Mouse (Mus musculus): ENCODE measurements around the gene Ccdc142. TPM values are rescaled to one million over a fixed set of nuclear protein-coding genes. Genes with fewer than 3 reads are reported as not detected.

Ccdc142 gene
- polyA plus RNA-seq, 1 experiment from 2014 or later, result 7.0 TPM

GRCm38 (mm10) chr6:83108762-83109668 lies 7.6 kb downstream of the Ccdc142 start, which contains the start of gene Mrpl53:
Gene Mrpl53 (plus strand): TSS chr6:83109040.
- Histone ChIP-seq H3K4me1 (peaks cover 26% of the 10 kb centered on the region), H3K9me3 (replicated peaks) (no peaks in the 10 kb centered on the region), H3K9ac (replicated peaks) (peak within 1 kb of the TSS; percentile 81), H3K4me2 (peak within 1 kb of the TSS; percentile 85), H3K36me3 (peaks cover 27% of the 10 kb centered on the region), H3K27me3 (replicated peaks) (no peaks in the 10 kb centered on the region), H3K4me3 (replicated peaks) (peak within 1 kb of the TSS; percentile 72), H3K27ac (replicated peaks) (peak within 1 kb of the TSS; percentile 86)
- peak; percentile 91 for ATAC-seq (ENCODE audit: low FRiP score)
- under 1% methylated on average over 74 of the region's 76 CpGs for WGBS

- no peak overlapping the region for H3K4me2 ChIP-seq
- H3K4me3 ChIP-seq (replicated peaks), result no peak overlapping the region
- H3K36me3 ChIP-seq, result peaks cover 13% of the 10 kb centered on the region
- no peak for ATAC-seq (ENCODE audit: low FRiP score)
- 90% methylated on average over 4 of the region's 4 CpGs for WGBS
- H3K9ac ChIP-seq (replicated peaks), result no peak overlapping the region
- H3K27me3 ChIP-seq (replicated peaks), result no peaks in the 10 kb centered on the region
- H3K4me1 ChIP-seq, result peaks cover 42% of the 10 kb centered on the region
- H3K27ac ChIP-seq (replicated peaks), result no peak overlapping the region
- H3K9me3 ChIP-seq (replicated peaks), result no peaks in the 10 kb centered on the region
Measured at GRCm38 (mm10) chr6:83111510-83112136, 10.2 kb downstream of the Ccdc142 start.

- 2% methylated on average over 58 of the region's 58 CpGs for WGBS
- H3K9ac ChIP-seq (replicated peaks), result peak within 1 kb of the TSS; percentile 94
- H3K9me3 ChIP-seq (replicated peaks), result no peaks in the 10 kb centered on the region
- H3K4me1 ChIP-seq, result peaks cover 49% of the 10 kb centered on the region
- no peaks in the 10 kb centered on the region for H3K27me3 ChIP-seq (replicated peaks)
- peak within 1 kb of the TSS; percentile 83 for H3K27ac ChIP-seq (replicated peaks)
- H3K4me3 ChIP-seq (replicated peaks), result peak within 1 kb of the TSS; percentile 88
- H3K36me3 ChIP-seq, result peaks cover 35% of the 10 kb centered on the region
- peak within 1 kb of the TSS; percentile 92 for H3K4me2 ChIP-seq
- ATAC-seq (ENCODE audit: low FRiP score), result peak; percentile 91
Measured at GRCm38 (mm10) chr6:83115011-83115671, 13.7 kb downstream of the Ccdc142 start, which contains the start of gene Mogs. Gene Mogs (plus strand): TSS chr6:83115496.

- Histone ChIP-seq H3K27me3 (replicated peaks) (no peaks in the 10 kb centered on the region), H3K4me2 (peak overlapping the region; percentile 92), H3K36me3 (peaks cover 35% of the 10 kb centered on the region), H3K4me1 (peaks cover 52% of the 10 kb centered on the region), H3K4me3 (replicated peaks) (peak overlapping the region; percentile 88), H3K9me3 (replicated peaks) (no peaks in the 10 kb centered on the region), H3K9ac (replicated peaks) (peak overlapping the region; percentile 94), H3K27ac (replicated peaks) (peak overlapping the region; percentile 83)
- peak; percentile 56 for ATAC-seq (ENCODE audit: low FRiP score)
- WGBS, result 2% methylated on average over 30 of the region's 48 CpGs
Measured at GRCm38 (mm10) chr6:83115682-83116372, 14.4 kb downstream of the Ccdc142 start.

GRCm38 (mm10) chr6:83116373-83117164 lies 15.2 kb downstream of the Ccdc142 start:
- WGBS, result 82% methylated on average over 11 of the region's 11 CpGs
- no peak for ATAC-seq (ENCODE audit: low FRiP score)
- Histone ChIP-seq H3K36me3 (peaks cover 30% of the 10 kb centered on the region), H3K9ac (replicated peaks) (peak overlapping the region; percentile 94), H3K4me2 (peak overlapping the region; percentile 92), H3K9me3 (replicated peaks) (no peaks in the 10 kb centered on the region), H3K4me3 (replicated peaks) (peak overlapping the region; percentile 88), H3K27ac (replicated peaks) (peak overlapping the region; percentile 83; the same call in 1 of the 2 replicates), H3K27me3 (replicated peaks) (no peaks in the 10 kb centered on the region), H3K4me1 (peaks cover 52% of the 10 kb centered on the region)

- Histone ChIP-seq H3K9ac (replicated peaks) (no peak overlapping the region), H3K27ac (replicated peaks) (no peak overlapping the region)
- WGBS, result 93% methylated on average over 4 of the region's 4 CpGs
Measured at GRCm38 (mm10) chr6:83117165-83117438, 15.7 kb downstream of the Ccdc142 start.

GRCm38 (mm10) chr6:83117616-83118015 lies 16.2 kb downstream of the Ccdc142 start:
- Histone ChIP-seq H3K27me3 (replicated peaks) (no peaks in the 10 kb centered on the region), H3K9me3 (replicated peaks) (no peaks in the 10 kb centered on the region), H3K4me2 (no peak overlapping the region), H3K36me3 (peaks cover 30% of the 10 kb centered on the region), H3K4me3 (replicated peaks) (no peak overlapping the region), H3K9ac (replicated peaks) (no peak overlapping the region; the same call in 1 of the 2 replicates), H3K4me1 (peaks cover 60% of the 10 kb centered on the region), H3K27ac (replicated peaks) (no peak overlapping the region)
- ATAC-seq (ENCODE audit: low FRiP score), result no peak
- 93% methylated on average over 13 of the region's 13 CpGs for WGBS

More at GRCm38 (mm10) chr6:83117165-83117438, 15.7 kb downstream of the Ccdc142 start:
- H3K36me3 ChIP-seq, result peaks cover 30% of the 10 kb centered on the region
- no peak for ATAC-seq (ENCODE audit: low FRiP score)
- no peaks in the 10 kb centered on the region for H3K27me3 ChIP-seq (replicated peaks)
- H3K4me2 ChIP-seq, result peak overlapping the region; percentile 92; the same call in 1 of the 2 replicates
- H3K4me3 ChIP-seq (replicated peaks), result no peak overlapping the region
- peaks cover 55% of the 10 kb centered on the region for H3K4me1 ChIP-seq
- H3K9me3 ChIP-seq (replicated peaks), result no peaks in the 10 kb centered on the region

GRCm38 (mm10) chr6:83118369-83118768 lies 17.0 kb downstream of the Ccdc142 start:
- WGBS, result 81% methylated on average over 11 of the region's 11 CpGs
- H3K9ac ChIP-seq (replicated peaks), result 0 out of 2 replicates have a peak overlapping the region, but pooled peaks have one; percentile 1
- no peak overlapping the region for H3K4me2 ChIP-seq
- no peak for ATAC-seq (ENCODE audit: low FRiP score)
- peaks cover 30% of the 10 kb centered on the region for H3K36me3 ChIP-seq
- H3K4me1 ChIP-seq, result peaks cover 67% of the 10 kb centered on the region
- no peaks in the 10 kb centered on the region for H3K9me3 ChIP-seq (replicated peaks)
- no peaks in the 10 kb centered on the region for H3K27me3 ChIP-seq (replicated peaks)
- no peak overlapping the region for H3K4me3 ChIP-seq (replicated peaks)
- H3K27ac ChIP-seq (replicated peaks), result 0 out of 2 replicates have a peak overlapping the region, but pooled peaks have one; percentile 3

- 0 out of 2 replicates have a peak overlapping the region, but pooled peaks have one; percentile 28 for H3K27ac ChIP-seq (replicated peaks)
- 0 out of 2 replicates have a peak overlapping the region, but pooled peaks have one; percentile 92 for H3K9ac ChIP-seq (replicated peaks)
- ATAC-seq (ENCODE audit: low FRiP score), result no peak
- H3K4me3 ChIP-seq (replicated peaks), result 0 out of 2 replicates have a peak overlapping the region, but pooled peaks have one; percentile 83
- no peaks in the 10 kb centered on the region for H3K9me3 ChIP-seq (replicated peaks)
- H3K4me1 ChIP-seq, result peaks cover 73% of the 10 kb centered on the region
- peaks cover 30% of the 10 kb centered on the region for H3K36me3 ChIP-seq
- peak overlapping the region; percentile 97; the same call in 1 of the 2 replicates for H3K4me2 ChIP-seq
- WGBS, result 86% methylated on average over 14 of the region's 14 CpGs
- no peaks in the 10 kb centered on the region for H3K27me3 ChIP-seq (replicated peaks)
Measured at GRCm38 (mm10) chr6:83118825-83119733, 17.7 kb downstream of the Ccdc142 start.

- H3K27ac ChIP-seq (replicated peaks), result peak overlapping the region; percentile 97; the same call in 1 of the 2 replicates
- no peaks in the 10 kb centered on the region for H3K9me3 ChIP-seq (replicated peaks)
- no peak for ATAC-seq (ENCODE audit: low FRiP score)
- peaks cover 73% of the 10 kb centered on the region for H3K4me1 ChIP-seq
- 80% methylated on average over 7 of the region's 7 CpGs for WGBS
- H3K4me2 ChIP-seq, result peak overlapping the region; percentile 97
- H3K9ac ChIP-seq (replicated peaks), result peak overlapping the region; percentile 92; the same call in 1 of the 2 replicates
- peaks cover 30% of the 10 kb centered on the region for H3K36me3 ChIP-seq
- no peaks in the 10 kb centered on the region for H3K27me3 ChIP-seq (replicated peaks)
- peak overlapping the region; percentile 83 for H3K4me3 ChIP-seq (replicated peaks)
Measured at GRCm38 (mm10) chr6:83119734-83120051, 18.3 kb downstream of the Ccdc142 start.
